Mouse (Mus musculus): ENCODE measurements around the gene Leng8. TPM values are rescaled to one million over a fixed set of nuclear protein-coding genes. Genes with fewer than 3 reads are reported as not detected.

Leng8 gene
- polyA plus RNA-seq, 1 experiment: 372 TPM

DNA sequence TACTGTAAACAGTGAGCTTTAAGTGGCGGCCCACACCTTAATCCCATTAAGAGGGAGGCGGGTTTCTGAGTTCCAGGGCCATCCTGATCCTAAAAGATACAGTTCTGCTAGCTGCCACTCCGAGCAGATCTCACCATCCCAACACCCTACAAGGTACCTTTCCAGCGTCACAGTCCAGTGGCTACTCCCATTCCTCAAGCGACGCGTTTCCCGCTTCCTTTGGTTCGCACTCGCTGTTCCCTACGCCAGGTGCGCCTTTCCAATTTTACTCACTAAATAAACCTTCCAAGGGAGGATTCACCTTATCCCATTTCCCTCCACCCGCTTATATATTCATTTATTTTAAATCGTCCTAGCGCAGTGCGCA, 452 bp upstream of the Leng8 start:
- no peak for TF ChIP-seq POLR2A (IDR thresholded peaks at IDR 0.05; ENCODE audit: low read depth, low read length)
- TF ChIP-seq CTCF (IDR thresholded peaks at IDR 0.05; ENCODE audit: extremely low read depth, insufficient read length, insufficient replicate concordance, low read depth, low read length): no peak; the same call in 1 of the 2 replicates
- WGBS: under 1% methylated on average over 16 of the region's 16 CpGs
- Histone ChIP-seq H3K4me3 (ENCODE audit: low read depth, low read length) (peak overlapping the region; percentile 84), H3K4me1 (ENCODE audit: control insufficient read depth, insufficient read depth, insufficient read length, low read length) (peaks cover 5% of the 10 kb centered on the region), H3K27ac (ENCODE audit: insufficient read depth, low read depth, low read length) (peak overlapping the region; percentile 38; the same call in 1 of the 2 replicates), H3K36me3 (ENCODE audit: control insufficient read depth, insufficient read depth, low read length) (peaks cover 24% of the 10 kb centered on the region), H3K27me3 (ENCODE audit: control insufficient read depth, insufficient read depth, low read length) (no peaks in the 10 kb centered on the region)

DNA sequence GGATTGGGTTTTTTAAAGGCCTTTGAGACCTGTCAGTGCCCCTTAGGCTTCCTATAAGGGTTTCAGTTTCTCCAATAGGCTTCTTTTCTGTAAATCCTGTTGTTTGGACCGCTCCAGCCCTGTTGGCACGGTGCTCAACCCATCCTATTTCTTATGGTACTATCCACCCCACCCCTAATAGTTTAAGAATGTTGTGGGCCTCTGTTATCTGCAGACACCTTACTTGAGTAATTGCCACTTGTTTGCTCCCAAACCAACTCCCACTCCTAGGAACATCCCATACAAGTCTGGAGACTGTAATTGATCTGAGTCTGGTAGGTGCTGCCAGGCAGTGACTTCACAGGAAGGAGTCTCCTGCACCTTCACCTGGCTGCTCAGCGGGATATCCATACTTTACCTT, 907 bp downstream of the Leng8 start:
- no peak for TF ChIP-seq CTCF (IDR thresholded peaks at IDR 0.05; ENCODE audit: extremely low read depth, insufficient read length, insufficient replicate concordance, low read depth, low read length)
- no peak for TF ChIP-seq POLR2A (IDR thresholded peaks at IDR 0.05; ENCODE audit: low read depth, low read length)
- H3K27me3 ChIP-seq (ENCODE audit: control insufficient read depth, insufficient read depth, low read length): no peaks in the 10 kb centered on the region
- H3K27ac ChIP-seq (ENCODE audit: insufficient read depth, low read depth, low read length): peak overlapping the region; percentile 9; the same call in 1 of the 2 replicates
- peaks cover 3% of the 10 kb centered on the region for H3K4me1 ChIP-seq (ENCODE audit: control insufficient read depth, insufficient read depth, insufficient read length, low read length)
- H3K36me3 ChIP-seq (ENCODE audit: control insufficient read depth, insufficient read depth, low read length): peaks cover 37% of the 10 kb centered on the region
- peak overlapping the region; percentile 84 for H3K4me3 ChIP-seq (ENCODE audit: low read depth, low read length)
- WGBS: 30% methylated on average over 3 of the region's 3 CpGs

GRCm38 (mm10) chr7:4138181-4138580, 1.3 kb downstream of the Leng8 start:
- peaks cover 42% of the 10 kb centered on the region for H3K36me3 ChIP-seq (ENCODE audit: control insufficient read depth, insufficient read depth, low read length)
- no peak overlapping the region for H3K4me3 ChIP-seq (ENCODE audit: low read depth, low read length)
- H3K4me1 ChIP-seq (ENCODE audit: control insufficient read depth, insufficient read depth, insufficient read length, low read length): peaks cover 3% of the 10 kb centered on the region
- no peak for TF ChIP-seq CTCF (IDR thresholded peaks at IDR 0.05; ENCODE audit: extremely low read depth, insufficient read length, insufficient replicate concordance, low read depth, low read length)
- no peak for TF ChIP-seq POLR2A (IDR thresholded peaks at IDR 0.05; ENCODE audit: low read depth, low read length)
- no peak overlapping the region for H3K27ac ChIP-seq (ENCODE audit: insufficient read depth, low read depth, low read length)
- no peaks in the 10 kb centered on the region for H3K27me3 ChIP-seq (ENCODE audit: control insufficient read depth, insufficient read depth, low read length)
- 62% methylated on average over 2 of the region's 2 CpGs for WGBS

DNA sequence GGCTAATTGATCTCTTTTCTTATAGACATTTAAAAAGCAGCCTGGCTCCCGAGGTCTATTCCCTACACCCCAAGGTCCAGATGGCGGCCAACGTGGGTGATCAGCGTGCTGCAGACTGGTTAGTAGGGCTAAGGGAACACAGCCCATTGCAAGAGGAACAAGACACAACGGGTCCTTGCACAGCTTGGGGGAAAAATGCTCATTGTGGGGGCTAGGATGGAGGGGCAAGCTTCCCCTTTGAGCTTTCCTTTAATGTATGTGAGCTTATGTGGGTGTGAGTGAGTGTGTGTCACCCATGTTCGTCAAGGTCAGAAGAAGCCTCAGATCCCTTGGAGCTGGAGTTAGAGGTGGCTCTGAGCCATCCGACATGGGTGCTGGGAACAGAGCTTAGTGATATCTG, 1.8 kb downstream of the Leng8 start:
- H3K27ac ChIP-seq (ENCODE audit: insufficient read depth, low read depth, low read length): no peak overlapping the region
- H3K36me3 ChIP-seq (ENCODE audit: control insufficient read depth, insufficient read depth, low read length): peaks cover 47% of the 10 kb centered on the region
- H3K4me3 ChIP-seq (ENCODE audit: low read depth, low read length): no peak overlapping the region
- H3K4me1 ChIP-seq (ENCODE audit: control insufficient read depth, insufficient read depth, insufficient read length, low read length): peaks cover 3% of the 10 kb centered on the region
- 82% methylated on average over 7 of the region's 7 CpGs for WGBS
- no peaks in the 10 kb centered on the region for H3K27me3 ChIP-seq (ENCODE audit: control insufficient read depth, insufficient read depth, low read length)
- no peak for TF ChIP-seq CTCF (IDR thresholded peaks at IDR 0.05; ENCODE audit: extremely low read depth, insufficient read length, insufficient replicate concordance, low read depth, low read length)
- TF ChIP-seq POLR2A (IDR thresholded peaks at IDR 0.05; ENCODE audit: low read depth, low read length): no peak

- Histone ChIP-seq H3K4me1 (ENCODE audit: control insufficient read depth, insufficient read depth, insufficient read length, low read length) (peaks cover 3% of the 10 kb centered on the region), H3K27me3 (ENCODE audit: control insufficient read depth, insufficient read depth, low read length) (no peaks in the 10 kb centered on the region), H3K4me3 (ENCODE audit: low read depth, low read length) (no peak overlapping the region), H3K27ac (ENCODE audit: insufficient read depth, low read depth, low read length) (no peak overlapping the region), H3K36me3 (ENCODE audit: control insufficient read depth, insufficient read depth, low read length) (peaks cover 54% of the 10 kb centered on the region)
- 91% methylated on average over 5 of the region's 5 CpGs for WGBS
- TF ChIP-seq POLR2A (IDR thresholded peaks at IDR 0.05; ENCODE audit: low read depth, low read length): no peak
- no peak for TF ChIP-seq CTCF (IDR thresholded peaks at IDR 0.05; ENCODE audit: extremely low read depth, insufficient read length, insufficient replicate concordance, low read depth, low read length)
These were observed 2.6 kb downstream of the Leng8 start for GRCm38 (mm10) chr7:4139391-4139790.

- Histone ChIP-seq H3K27ac (ENCODE audit: insufficient read depth, low read depth, low read length) (no peak overlapping the region), H3K4me1 (ENCODE audit: control insufficient read depth, insufficient read depth, insufficient read length, low read length) (peaks cover 7% of the 10 kb centered on the region), H3K36me3 (ENCODE audit: control insufficient read depth, insufficient read depth, low read length) (peaks cover 74% of the 10 kb centered on the region), H3K4me3 (ENCODE audit: low read depth, low read length) (no peak overlapping the region), H3K27me3 (ENCODE audit: control insufficient read depth, insufficient read depth, low read length) (no peaks in the 10 kb centered on the region)
- 89% methylated on average over 6 of the region's 6 CpGs for WGBS
- TF ChIP-seq CTCF (IDR thresholded peaks at IDR 0.05; ENCODE audit: extremely low read depth, insufficient read length, insufficient replicate concordance, low read depth, low read length) (no peak), POLR2A (IDR thresholded peaks at IDR 0.05; ENCODE audit: low read depth, low read length) (no peak)
These were observed 4.9 kb downstream of the Leng8 start for GRCm38 (mm10) chr7:4141648-4142325.

DNA sequence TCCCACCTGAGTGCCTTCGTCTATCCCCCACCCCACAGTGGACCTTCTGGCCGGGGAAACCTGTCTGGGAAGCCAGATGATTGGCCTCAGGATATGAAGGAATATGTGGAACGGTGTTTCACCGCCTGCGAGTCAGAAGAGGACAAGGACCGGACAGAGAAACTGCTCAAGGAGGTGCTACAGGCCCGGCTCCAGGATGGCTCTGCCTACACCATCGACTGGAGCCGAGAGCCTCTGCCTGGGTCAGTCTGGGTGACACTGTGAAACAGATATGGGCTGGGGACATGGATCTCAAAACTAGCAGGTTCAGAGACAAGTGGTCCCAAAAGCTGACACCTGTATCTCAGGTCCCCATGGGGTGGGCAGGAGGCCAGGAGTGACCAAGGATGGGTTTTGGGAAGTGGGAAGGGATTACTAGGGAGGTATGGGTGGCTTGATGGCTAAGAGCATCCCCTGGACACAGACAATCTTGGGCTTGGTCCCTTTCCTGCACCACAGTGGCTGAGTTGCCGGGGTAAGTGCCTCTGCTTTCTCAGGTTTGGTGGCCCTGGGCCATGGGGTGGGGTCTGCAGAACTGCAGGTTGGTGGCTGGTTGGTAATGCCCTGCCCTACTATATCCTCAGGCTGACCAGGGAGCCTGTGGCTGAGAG, 6.1 kb downstream of the Leng8 start:
- H3K4me3 ChIP-seq (ENCODE audit: low read depth, low read length): no peak overlapping the region
- TF ChIP-seq POLR2A (IDR thresholded peaks at IDR 0.05; ENCODE audit: low read depth, low read length) (no peak), CTCF (IDR thresholded peaks at IDR 0.05; ENCODE audit: extremely low read depth, insufficient read length, insufficient replicate concordance, low read depth, low read length) (no peak)
- 94% methylated on average over 10 of the region's 10 CpGs for WGBS
- H3K36me3 ChIP-seq (ENCODE audit: control insufficient read depth, insufficient read depth, low read length): peaks cover 84% of the 10 kb centered on the region
- H3K4me1 ChIP-seq (ENCODE audit: control insufficient read depth, insufficient read depth, insufficient read length, low read length): peaks cover 11% of the 10 kb centered on the region
- H3K27me3 ChIP-seq (ENCODE audit: control insufficient read depth, insufficient read depth, low read length): no peaks in the 10 kb centered on the region
- H3K27ac ChIP-seq (ENCODE audit: insufficient read depth, low read depth, low read length): no peak overlapping the region
